Mouse (Mus musculus) brain, embryonic 14.5 days (tissue): Measurements from ENCODE around the gene Ubr1. TPM values are rescaled to one million over a fixed set of nuclear protein-coding genes. Genes with fewer than 3 reads are reported as not detected.

Experiments
- DNase-seq: peaks from one replicate; pipeline ENCODE4 v3.0.0-alpha.2; 2011; ENCODE audit warnings: low read depth
- CTCF ChIP-seq: fragments of 200-500 bp; IDR thresholded peaks from 2 replicates; pipeline ENCODE4 v1.5.1; 2012; ENCODE audit warnings: inconsistent platforms, mild to moderate bottlenecking, moderate library complexity, borderline replicate concordance; ENCODE audit not compliant: insufficient read depth, insufficient read length; ENCODE audit errors: extremely low read depth
- POLR2A ChIP-seq: fragments of 200-500 bp; IDR thresholded peaks from 2 replicates; pipeline ENCODE4 v1.6.1; 2012; ENCODE audit warnings: mild to moderate bottlenecking, inconsistent platforms, borderline replicate concordance; ENCODE audit not compliant: poor library complexity, insufficient read depth, insufficient read length, severe bottlenecking; ENCODE audit errors: extremely low read depth
- polyA plus RNA-seq: library from polyadenylated mRNA; depleted of rRNA; stranded (reverse); fragments of >200 nt; gene quantifications from 2 replicates; pipeline ENCODE4 v1.2.3, GENCODE M21; 2012; rRNA removed

The Ubr1 gene
- polyA plus RNA-seq, 1 experiment: 31.0 TPM

DNA sequence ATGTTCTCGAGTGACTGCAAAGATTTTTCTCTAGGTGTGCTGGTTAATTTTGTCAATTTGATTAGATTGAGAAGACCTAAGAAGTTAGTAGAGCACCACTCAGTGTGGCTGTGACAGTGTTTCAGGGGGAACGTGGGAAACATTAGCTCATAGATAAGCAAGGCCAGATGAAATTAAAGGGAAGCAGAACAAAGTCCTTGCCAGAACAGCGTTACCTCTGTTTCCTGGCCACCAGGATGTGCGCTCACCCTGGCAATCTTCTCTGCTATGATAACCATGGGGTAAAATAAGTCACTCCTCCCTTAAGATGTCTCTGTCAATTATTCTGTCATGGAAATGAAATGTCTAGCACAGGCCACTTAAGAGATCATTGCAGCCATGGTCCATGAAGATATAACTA lies 126.5 kb downstream of the Ubr1 start:
- TF ChIP-seq CTCF: no peak
- no peak for TF ChIP-seq POLR2A

DNA sequence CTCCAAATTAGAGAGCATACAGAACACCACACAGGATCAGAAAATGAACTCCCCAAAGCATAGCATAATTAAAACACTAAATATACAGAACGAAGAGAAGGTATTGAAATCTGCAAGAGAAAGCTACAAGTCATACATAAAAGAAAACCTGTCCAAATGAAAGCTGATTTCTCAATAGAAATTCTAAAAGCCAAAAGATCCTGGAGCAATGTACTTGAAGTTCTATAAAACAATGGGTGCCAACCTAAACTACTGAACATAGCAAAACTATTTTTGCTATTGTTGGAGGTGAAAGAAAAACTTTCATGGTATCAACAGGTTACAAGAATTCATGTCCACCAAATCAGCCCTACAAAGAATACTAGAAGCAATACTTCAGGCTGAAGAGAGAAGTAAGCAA lies 129.3 kb downstream of the Ubr1 start:
- TF ChIP-seq CTCF (no peak), POLR2A (no peak)

More for the DNA sequence above, 126.5 kb downstream of the Ubr1 start:
- no peak for DNase-seq

DNA sequence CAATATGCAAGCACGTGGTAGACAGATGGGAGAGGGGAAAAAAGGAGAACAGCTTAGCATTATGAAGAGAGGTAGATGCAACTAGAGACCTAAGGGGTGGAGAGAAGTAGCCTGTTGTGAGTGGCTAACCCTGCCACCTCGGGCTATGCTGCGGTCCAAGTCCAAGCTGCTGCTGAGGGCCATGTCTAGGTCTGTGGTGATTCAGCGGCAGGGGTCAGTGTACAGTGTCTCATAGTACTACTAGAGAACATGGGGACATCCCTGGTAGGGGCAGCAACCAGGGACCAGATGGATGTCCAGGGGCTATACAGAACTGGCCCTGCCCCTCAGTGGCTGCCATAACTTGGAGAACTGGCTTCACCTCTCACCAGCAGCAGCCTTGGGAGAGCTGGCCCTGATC lies 135.3 kb downstream of the Ubr1 start:
- no peak for TF ChIP-seq POLR2A
- no peak for TF ChIP-seq CTCF
- no peak for DNase-seq

More for the DNA sequence above, 129.3 kb downstream of the Ubr1 start:
- DNase-seq: no peak

DNA sequence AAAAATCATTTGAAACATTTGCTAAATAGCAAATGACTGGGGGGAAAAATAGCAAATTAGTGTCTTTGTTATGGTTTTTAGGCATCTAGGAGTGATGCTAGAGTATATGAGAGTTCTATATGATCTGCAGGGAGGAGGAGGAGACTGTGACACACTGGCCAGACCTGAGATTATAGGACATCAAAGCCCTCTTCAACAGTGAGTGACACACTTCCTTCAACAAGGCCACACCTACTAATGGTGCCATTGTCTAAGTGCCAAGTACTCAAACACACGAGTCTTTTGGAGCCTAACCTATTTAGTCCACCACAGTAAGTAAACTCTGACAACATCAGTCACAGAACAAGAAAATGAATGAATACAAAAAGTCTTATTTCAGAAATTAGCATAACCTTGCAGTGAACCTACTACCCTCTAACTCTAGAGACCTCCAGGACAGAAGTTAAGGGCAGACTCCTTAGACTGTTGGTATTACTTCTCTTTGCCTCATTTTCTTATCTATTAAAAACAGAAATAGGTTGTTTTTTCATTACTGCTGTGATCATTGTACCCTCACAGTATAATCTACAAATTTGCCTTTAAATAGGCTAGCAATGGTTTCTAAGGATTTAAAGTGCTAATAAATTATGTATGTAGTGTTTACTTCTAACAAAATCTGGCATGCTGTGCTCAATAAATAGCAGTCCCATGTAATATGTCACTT lies 143.4 kb downstream of the Ubr1 start:
- TF ChIP-seq CTCF: no peak
- TF ChIP-seq POLR2A: no peak
- DNase-seq: peak; percentile 1

Other genes with a start within 250 kb of the Ubr1 start
- gene Cdan1, start 120.6 kb downstream of the Ubr1 start, polyA plus RNA-seq: 32.9 and 37.8 TPM in 2 replicates
- 18.7 and 25.1 TPM in 2 replicates for gene Ttbk2, start 120.1 kb downstream of the Ubr1 start, polyA plus RNA-seq
- 13.5 and 14.0 TPM in 2 replicates for gene Tmem62, start 6.3 kb upstream of the Ubr1 start, polyA plus RNA-seq
- 65.4 and 69.0 TPM in 2 replicates for gene Ccndbp1, start 37.7 kb upstream of the Ubr1 start, polyA plus RNA-seq
- gene Epb42, start 66.4 kb upstream of the Ubr1 start, polyA plus RNA-seq: 0.19 and 0.75 TPM in 2 replicates
- gene Tgm5, start 115.1 kb upstream of the Ubr1 start, polyA plus RNA-seq: 0.05 TPM in 1 of 2 replicates, not detected in the other
- 0.04 and 0.05 TPM in 2 replicates for gene Tgm7, start 139.1 kb upstream of the Ubr1 start, polyA plus RNA-seq
- gene Adal, start 169.7 kb upstream of the Ubr1 start, polyA plus RNA-seq: 22.8 and 24.2 TPM in 2 replicates
- 11.5 and 12.9 TPM in 2 replicates for gene Lcmt2, start 169.9 kb upstream of the Ubr1 start, polyA plus RNA-seq
- gene Tubgcp4, start 199.9 kb upstream of the Ubr1 start, polyA plus RNA-seq: 50.9 and 67.7 TPM in 2 replicates
- gene Zscan29, start 200.4 kb upstream of the Ubr1 start, polyA plus RNA-seq: 4.9 and 6.3 TPM in 2 replicates